Mouse (Mus musculus) stomach, embryonic 14.5 days (tissue): ENCODE measurements around the gene Muc15. TPM values are rescaled to one million over a fixed set of nuclear protein-coding genes. Genes with fewer than 3 reads are reported as not detected.

ENCODE experiments used
- ATAC-seq: fragments of 200-750 bp; cut with Nextera tagmentation; 2 replicates; pipeline ENCODE4 v1.8.0; 2017; ENCODE audit warnings: low read depth, moderate TSS enrichment; ENCODE audit not compliant: insufficient number of reproducible peaks, insufficient read depth, low FRiP score
- H3K27ac ChIP-seq: fragments of 300-500 bp; sonication (generic); 2 replicates; pipeline ENCODE4 v1.5.1; 2014; ENCODE audit warnings: mild to moderate bottlenecking, low read length, moderate library complexity, mixed read lengths
- H3K27me3 ChIP-seq: fragments of 300-500 bp; sonication (generic); 2 replicates; pipeline ENCODE4 v1.6.1; 2014; ENCODE audit warnings: low read length, control low read depth, mixed read lengths; ENCODE audit not compliant: control insufficient read depth, insufficient read depth
- H3K36me3 ChIP-seq: fragments of 300-500 bp; sonication (generic); 2 replicates; pipeline ENCODE4 v1.6.1; 2014; ENCODE audit warnings: mild to moderate bottlenecking, control low read depth, low read length, moderate library complexity, mixed read lengths; ENCODE audit not compliant: control insufficient read depth, insufficient read depth
- H3K4me1 ChIP-seq: fragments of 300-500 bp; sonication (generic); 2 replicates; pipeline ENCODE4 v1.6.1; 2014; ENCODE audit warnings: low read length, control low read depth, mixed read lengths; ENCODE audit not compliant: control insufficient read depth, insufficient read depth
- H3K4me2 ChIP-seq: fragments of 300-500 bp; sonication (generic); replicated peaks from 2 replicates; pipeline ENCODE4 v1.6.1; 2014; ENCODE audit warnings: low read depth, low read length, control low read depth
- H3K4me3 ChIP-seq: fragments of 300-500 bp; sonication (generic); 2 replicates; pipeline ENCODE4 v1.5.1; 2014; ENCODE audit warnings: low read depth, low read length, control low read depth
- H3K9ac ChIP-seq: fragments of 300-500 bp; sonication (generic); replicated peaks from 2 replicates; pipeline ENCODE4 v1.6.1; 2014; ENCODE audit warnings: low read depth, mild to moderate bottlenecking, control low read depth, low read length, moderate library complexity, mixed read lengths
- H3K9me3 ChIP-seq: fragments of 300-500 bp; sonication (generic); 2 replicates; pipeline ENCODE4 v1.6.1; 2016; ENCODE audit warnings: low read depth, low read length, control low read depth; ENCODE audit not compliant: control insufficient read depth
- WGBS: fragments of 180-500 bp; shearing (Covaris S2); extraction: QIAGEN DNeasy Blood & Tissue Kit; methylation state at CpG from one replicate; pipeline ENCODE4 v1.1.7; 2014; 5-methylcytosine and 5-hydroxymethylcytosine counted together
- polyA plus RNA-seq: library from polyadenylated mRNA; unstranded; fragments of >200 nt; fragmentation: Nextera tagmentation; extraction: Ambion mirVana; gene quantifications from 2 replicates; pipeline ENCODE4 v1.2.1, GENCODE M21; 2014

Gene Muc15
- polyA plus RNA-seq, result not detected in 2 replicates

- H3K36me3 ChIP-seq, result no peaks in the 10 kb centered on the region
- H3K4me2 ChIP-seq, result no peak within 1 kb of the TSS
- H3K9me3 ChIP-seq, result no peaks in the 10 kb centered on the region
- no peak for ATAC-seq
- H3K4me3 ChIP-seq, result no peak within 1 kb of the TSS
- H3K27ac ChIP-seq, result no peak within 1 kb of the TSS
- H3K9ac ChIP-seq, result no peak within 1 kb of the TSS
- no peaks in the 10 kb centered on the region for H3K27me3 ChIP-seq
- no peaks in the 10 kb centered on the region for H3K4me1 ChIP-seq
- WGBS, result 40% methylated on average over 3 of the region's 3 CpGs
These were observed at the start of gene Muc15 for GRCm38 (mm10) chr2:110721290-110721753. Muc15 (plus strand) TSS chr2:110721340.

- H3K27ac ChIP-seq, result no peak overlapping the region
- no peaks in the 10 kb centered on the region for H3K27me3 ChIP-seq
- no peaks in the 10 kb centered on the region for H3K36me3 ChIP-seq
- H3K4me1 ChIP-seq, result no peaks in the 10 kb centered on the region
- no peak for ATAC-seq
- no peak overlapping the region for H3K4me3 ChIP-seq
- no peak overlapping the region for H3K4me2 ChIP-seq
- no peaks in the 10 kb centered on the region for H3K9me3 ChIP-seq
- 95% methylated on average over 3 of the region's 3 CpGs for WGBS
- H3K9ac ChIP-seq, result no peak overlapping the region
These were observed 11.7 kb upstream of the Muc15 start for GRCm38 (mm10) chr2:110709436-110709835.

- 61% methylated on average over 10 of the region's 10 CpGs for WGBS
- H3K9ac ChIP-seq, result no peak overlapping the region
- no peaks in the 10 kb centered on the region for H3K4me1 ChIP-seq
- no peaks in the 10 kb centered on the region for H3K36me3 ChIP-seq
- no peak for ATAC-seq
- no peak overlapping the region for H3K27ac ChIP-seq
- no peaks in the 10 kb centered on the region for H3K27me3 ChIP-seq
- no peak overlapping the region for H3K4me3 ChIP-seq
- no peak overlapping the region for H3K4me2 ChIP-seq
- no peaks in the 10 kb centered on the region for H3K9me3 ChIP-seq
These were observed 11.0 kb upstream of the Muc15 start for GRCm38 (mm10) chr2:110710055-110710720.

GRCm38 (mm10) chr2:110719051-110719450 is 2.1 kb upstream of the Muc15 start:
- no peaks in the 10 kb centered on the region for H3K9me3 ChIP-seq
- H3K4me2 ChIP-seq, result no peak overlapping the region
- H3K9ac ChIP-seq, result no peak overlapping the region
- H3K36me3 ChIP-seq, result no peaks in the 10 kb centered on the region
- no peak for ATAC-seq
- no peak overlapping the region for H3K27ac ChIP-seq
- no peaks in the 10 kb centered on the region for H3K27me3 ChIP-seq
- no peak overlapping the region for H3K4me3 ChIP-seq
- H3K4me1 ChIP-seq, result no peaks in the 10 kb centered on the region

- Histone ChIP-seq H3K4me2 (no peak overlapping the region), H3K4me1 (no peaks in the 10 kb centered on the region), H3K27me3 (no peaks in the 10 kb centered on the region), H3K4me3 (no peak overlapping the region), H3K27ac (no peak overlapping the region), H3K9ac (no peak overlapping the region), H3K9me3 (no peaks in the 10 kb centered on the region), H3K36me3 (no peaks in the 10 kb centered on the region)
- no peak for ATAC-seq
- WGBS, result 74% methylated on average over 1 of the region's 1 CpGs
These were observed 1.1 kb downstream of the Muc15 start for GRCm38 (mm10) chr2:110722208-110722607.

- H3K9ac ChIP-seq, result no peak overlapping the region
- ATAC-seq, result no peak
- H3K4me3 ChIP-seq, result no peak overlapping the region
- H3K9me3 ChIP-seq, result no peaks in the 10 kb centered on the region
- H3K4me2 ChIP-seq, result no peak overlapping the region
- H3K27me3 ChIP-seq, result no peaks in the 10 kb centered on the region
- no peaks in the 10 kb centered on the region for H3K36me3 ChIP-seq
- H3K27ac ChIP-seq, result no peak overlapping the region
- H3K4me1 ChIP-seq, result no peaks in the 10 kb centered on the region
These were observed 5.0 kb downstream of the Muc15 start for GRCm38 (mm10) chr2:110726106-110726505.

GRCm38 (mm10) chr2:110737236-110737635 is 16.1 kb downstream of the Muc15 start:
- Histone ChIP-seq H3K4me1 (no peaks in the 10 kb centered on the region), H3K4me3 (no peak overlapping the region), H3K9ac (no peak overlapping the region), H3K4me2 (no peak overlapping the region), H3K9me3 (no peaks in the 10 kb centered on the region), H3K36me3 (no peaks in the 10 kb centered on the region), H3K27ac (no peak overlapping the region), H3K27me3 (no peaks in the 10 kb centered on the region)
- WGBS, result 64% methylated on average over 4 of the region's 4 CpGs
- no peak for ATAC-seq

- no peaks in the 10 kb centered on the region for H3K4me1 ChIP-seq
- no peak for ATAC-seq
- no peaks in the 10 kb centered on the region for H3K9me3 ChIP-seq
- no peaks in the 10 kb centered on the region for H3K27me3 ChIP-seq
- H3K4me3 ChIP-seq, result no peak overlapping the region
- WGBS, result 70% methylated on average over 2 of the region's 2 CpGs
- H3K4me2 ChIP-seq, result no peak overlapping the region
- no peaks in the 10 kb centered on the region for H3K36me3 ChIP-seq
- no peak overlapping the region for H3K27ac ChIP-seq
- no peak overlapping the region for H3K9ac ChIP-seq
These were observed 16.8 kb downstream of the Muc15 start for GRCm38 (mm10) chr2:110737981-110738380.

GRCm38 (mm10) chr2:110739781-110740180 is 18.6 kb downstream of the Muc15 start:
- H3K4me2 ChIP-seq, result no peak overlapping the region
- H3K9me3 ChIP-seq, result no peaks in the 10 kb centered on the region
- no peak overlapping the region for H3K9ac ChIP-seq
- no peak overlapping the region for H3K4me3 ChIP-seq
- WGBS, result 92% methylated on average over 1 of the region's 1 CpGs
- no peak for ATAC-seq
- H3K4me1 ChIP-seq, result no peaks in the 10 kb centered on the region
- H3K36me3 ChIP-seq, result no peaks in the 10 kb centered on the region
- no peak overlapping the region for H3K27ac ChIP-seq
- H3K27me3 ChIP-seq, result no peaks in the 10 kb centered on the region
